Mouse (Mus musculus) embryo, embryonic 11.5 days (tissue): ENCODE results near the gene Dnase1l3.

Experiments used
- DNase-seq: peaks from one replicate; pipeline ENCODE4 v3.0.0-alpha.2; 2012; ENCODE audit warnings: low read depth, low spot score

The Dnase1l3 gene

GRCm38 (mm10) chr14:7938809-7939784, 55.3 kb downstream of the Dnase1l3 start:
- DNase-seq: no peak

GRCm38 (mm10) chr14:7937052-7937630, 57.2 kb downstream of the Dnase1l3 start:
- peak; percentile 26 for DNase-seq

DNA sequence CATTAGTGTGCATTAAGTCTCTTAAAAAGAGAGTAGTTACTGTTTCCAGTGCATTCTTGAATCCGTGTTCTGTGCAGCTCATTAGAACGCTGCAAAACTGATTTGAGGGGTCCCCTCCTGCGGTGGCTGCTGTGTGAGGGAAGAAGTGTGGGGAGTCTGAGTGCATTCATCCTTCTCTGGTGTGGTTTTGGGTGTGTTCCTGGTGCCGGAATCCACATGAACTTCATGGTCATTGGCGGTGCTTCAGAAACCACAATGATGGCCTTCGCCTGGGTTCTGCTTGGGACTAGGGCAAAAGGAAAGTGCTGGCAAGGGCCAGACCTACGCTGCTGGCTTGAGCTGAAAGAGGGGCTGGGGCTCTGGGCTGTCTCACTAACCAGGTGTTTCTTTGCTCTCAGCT, 60.2 kb downstream of the Dnase1l3 start:
- DNase-seq: no peak

- no peak for DNase-seq
These were observed 62.2 kb downstream of the Dnase1l3 start for GRCm38 (mm10) chr14:7932151-7932550.

DNA sequence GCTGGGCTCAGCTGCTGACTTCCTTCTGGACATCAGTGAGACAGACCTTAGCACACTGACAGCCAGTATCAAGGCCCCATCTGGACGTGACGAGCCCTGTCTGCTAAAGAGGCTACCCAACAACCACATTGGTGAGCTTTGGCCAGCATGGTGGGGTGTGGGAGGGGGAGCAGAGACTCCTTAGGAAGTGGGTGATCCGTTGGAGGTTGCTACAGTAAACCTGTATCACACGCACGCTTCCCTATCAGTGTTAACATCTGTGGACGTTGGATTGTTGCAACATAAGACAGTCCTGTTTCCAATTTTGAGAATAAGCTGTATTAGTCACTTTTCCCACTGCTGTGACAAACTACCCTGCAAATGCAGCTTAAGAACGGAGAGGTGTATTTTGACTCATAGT, 65.3 kb downstream of the Dnase1l3 start:
- no peak for DNase-seq

DNA sequence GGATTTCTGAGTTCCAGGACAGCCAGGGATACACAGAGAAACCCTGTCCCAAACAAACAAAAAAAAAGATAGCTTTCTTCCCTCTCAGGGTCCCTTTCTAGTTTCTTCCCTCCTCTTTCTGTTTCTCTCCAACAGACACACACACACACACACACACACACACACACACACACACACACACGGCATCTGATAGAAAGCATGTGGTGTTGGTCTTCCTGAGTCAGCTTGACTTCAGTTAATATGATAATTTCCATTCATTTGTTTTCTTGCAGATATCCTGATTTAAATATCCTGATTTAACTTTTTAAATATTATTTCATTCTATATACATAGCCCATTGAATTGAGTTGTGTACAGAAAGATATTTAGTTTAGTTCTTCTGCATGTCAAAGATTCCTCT, 66.0 kb downstream of the Dnase1l3 start:
- no peak for DNase-seq

DNA sequence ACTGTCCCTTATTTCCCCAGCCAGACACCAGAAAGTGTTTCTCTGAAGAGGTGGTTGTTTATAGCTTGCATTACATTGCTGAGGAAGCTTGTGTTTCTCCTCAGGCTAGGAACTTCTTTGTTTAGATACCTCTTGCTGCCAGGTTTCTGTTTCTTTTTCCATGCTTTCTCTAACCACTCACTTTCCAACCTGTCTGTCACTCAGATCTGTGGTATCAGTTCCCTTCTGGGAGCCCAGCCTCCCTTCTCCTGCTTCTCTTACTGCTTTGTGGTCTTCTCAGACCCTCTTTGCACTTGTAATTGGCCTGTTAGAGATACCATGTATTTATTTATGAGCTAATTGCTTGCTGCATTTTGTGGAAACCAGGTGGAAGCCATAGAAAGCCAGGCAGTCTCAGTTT, 70.7 kb downstream of the Dnase1l3 start:
- no peak for DNase-seq

DNA sequence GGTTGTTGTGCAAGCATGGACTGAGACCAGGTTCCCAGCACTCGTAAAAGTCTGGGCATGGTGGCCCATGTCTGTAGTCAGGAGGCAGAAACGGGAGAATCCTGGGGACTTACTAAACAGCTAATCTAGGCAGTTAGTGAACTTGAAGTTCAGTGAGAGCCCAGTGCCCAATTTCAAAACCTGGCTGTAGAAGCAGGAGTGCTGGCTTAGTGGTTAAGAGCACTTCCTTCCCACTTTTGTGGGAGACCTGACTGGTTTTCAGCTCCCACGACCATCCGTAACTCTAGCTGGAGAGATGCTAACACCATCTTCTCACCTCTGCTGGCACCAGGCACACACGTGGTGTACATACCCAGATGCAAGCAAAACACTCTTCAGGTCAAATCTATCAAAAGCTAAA, 72.9 kb downstream of the Dnase1l3 start:
- no peak for DNase-seq

GRCm38 (mm10) chr14:7919921-7920320, 74.5 kb downstream of the Dnase1l3 start:
- DNase-seq: no peak

- no peak for DNase-seq
These were observed 75.1 kb downstream of the Dnase1l3 start for GRCm38 (mm10) chr14:7919309-7919708.

DNA sequence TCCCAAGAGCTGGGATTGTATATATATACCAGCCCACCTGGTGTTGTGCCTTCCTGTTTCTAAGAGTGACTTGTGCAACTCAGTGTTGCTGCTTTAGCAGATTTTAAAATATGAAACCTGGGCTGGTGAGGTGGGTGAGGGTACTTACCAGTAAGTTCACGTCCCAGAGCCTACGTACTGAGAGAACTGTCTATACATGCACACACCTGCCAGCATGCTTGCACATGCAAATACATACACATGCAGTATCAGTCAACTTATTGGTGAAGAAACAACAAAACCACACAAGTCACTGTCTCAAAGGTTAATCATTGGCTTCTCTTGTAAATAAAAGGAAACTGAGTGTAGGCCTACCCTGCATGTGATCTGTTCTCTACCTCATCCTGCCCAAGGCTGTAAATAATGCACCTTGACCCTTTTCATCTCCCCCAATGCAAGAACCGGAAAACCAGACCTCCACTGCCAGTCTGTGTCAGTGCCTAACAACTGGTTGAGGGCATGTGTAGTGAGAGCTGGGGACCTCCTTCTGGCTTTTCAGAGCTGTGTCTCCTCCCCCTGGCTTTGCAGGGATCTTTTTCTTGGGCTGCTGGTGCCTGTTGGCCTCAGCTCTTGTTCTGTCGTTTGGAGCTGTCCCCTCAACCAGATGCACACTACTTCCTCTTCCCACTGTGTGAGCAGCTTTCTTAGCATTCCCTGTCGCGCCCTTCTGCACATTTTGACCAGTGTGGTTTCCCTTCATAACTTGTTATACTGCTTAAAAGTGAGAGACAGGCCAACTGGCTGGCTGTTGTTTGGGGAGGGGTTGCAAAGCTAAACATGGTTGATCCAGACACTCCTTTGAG, 76.0 kb downstream of the Dnase1l3 start:
- DNase-seq: no peak
